In genomic region chr13:40739901-40740300, GRCm38 (mm10) we compare ENCODE assay signal across 33 mouse cellular contexts. TPM values are rescaled to one million over a fixed set of nuclear protein-coding genes. Genes with fewer than 3 reads are reported as not detected.
DNase-seq lines count a peak whose midpoint lies in the region; ATAC-seq lines count a peak whose summit lies in the region.
"Had no signal": no experiment of that assay in that cellular context is flagged by ENCODE, and none has a peak within 500 bp of the region (broad histone marks: within the 10 kb centered on the region; RNA-seq: fewer than 3 reads in every experiment).

No protein-coding gene starts in this region.

- no peak overlapping the region for H3K4me2 ChIP-seq in midbrain, embryonic 11.5 days
- no peak overlapping the region for H3K4me2 ChIP-seq in midbrain, embryonic 14.5 days (ENCODE audit: low read length)
- H3K4me2 ChIP-seq in embryonic facial prominence, embryonic 15.5 days (replicated peaks), result 0 out of 2 replicates have a peak overlapping the region, but pooled peaks have one; percentile 6
- H3K4me2 ChIP-seq in limb, embryonic 15.5 days, result no peak overlapping the region
- H3K4me2 ChIP-seq: forebrain, embryonic 12.5 days; hindbrain, embryonic 13.5 days; liver, embryonic 11.5 days; neural tube, embryonic 12.5 days had no signal

- H3K4me3 ChIP-seq in midbrain, embryonic 11.5 days (ENCODE audit: low read depth, low read length), result no peak overlapping the region
- no peak overlapping the region for H3K4me3 ChIP-seq in midbrain, embryonic 14.5 days (replicated peaks; ENCODE audit: low read depth, low read length)
- H3K4me3 ChIP-seq in embryonic facial prominence, embryonic 15.5 days (replicated peaks), result peak overlapping the region; percentile 8; the same call in 1 of the 2 replicates
- no peak overlapping the region for H3K4me3 ChIP-seq in limb, embryonic 15.5 days
- H3K4me3 ChIP-seq: erythroblast, embryonic 14.5 days; forebrain, embryonic 12.5 days; heart, adult 2 months; hindbrain, embryonic 13.5 days; kidney, embryonic 15.5 days; layer of hippocampus, adult 2 months; megakaryocyte, embryonic 14.5 days; neural tube, embryonic 12.5 days had no signal

- ATAC-seq in midbrain, embryonic 11.5 days (ENCODE audit: low FRiP score), result 0 out of 2 replicates have a peak, but pooled peaks have one; percentile 12
- no peak for ATAC-seq in midbrain, embryonic 14.5 days (ENCODE audit: low FRiP score, low TSS enrichment)
- ATAC-seq in embryonic facial prominence, embryonic 15.5 days (ENCODE audit: insufficient number of reproducible peaks, low FRiP score, low TSS enrichment, low read depth), result no peak
- no peak for ATAC-seq in limb, embryonic 15.5 days (ENCODE audit: insufficient number of reproducible peaks, low FRiP score, low TSS enrichment, low read depth)
- ATAC-seq: inflammation-experienced regulatory T-cells, adult 6 months; midbrain, embryonic 16.5 days; Patski had no signal

- no peaks in the 10 kb centered on the region; the same call in 1 of the 2 replicates for H3K4me1 ChIP-seq in midbrain, embryonic 11.5 days (ENCODE audit: control insufficient read depth, insufficient read depth, low read length)
- 0 out of 2 replicates have a peak, but pooled peaks cover 3% of the 10 kb centered on the region for H3K4me1 ChIP-seq in midbrain, embryonic 14.5 days (ENCODE audit: control insufficient read depth, insufficient read depth, low read length)
- peaks cover 35% of the 10 kb centered on the region for H3K4me1 ChIP-seq in embryonic facial prominence, embryonic 15.5 days
- H3K4me1 ChIP-seq in limb, embryonic 15.5 days, result peaks cover 41% of the 10 kb centered on the region
- H3K4me1 ChIP-seq: forebrain, embryonic 12.5 days; megakaryocyte, embryonic 14.5 days had no signal

- no peaks in the 10 kb centered on the region for H3K36me3 ChIP-seq in midbrain, embryonic 11.5 days (ENCODE audit: control insufficient read depth, insufficient read depth, low read length)
- H3K36me3 ChIP-seq in midbrain, embryonic 14.5 days (ENCODE audit: control insufficient read depth, insufficient read depth, low read length), result no peaks in the 10 kb centered on the region
- H3K36me3 ChIP-seq in embryonic facial prominence, embryonic 15.5 days, result no peaks in the 10 kb centered on the region
- H3K36me3 ChIP-seq in limb, embryonic 15.5 days, result no peaks in the 10 kb centered on the region
- H3K36me3 ChIP-seq: embryonic facial prominence, embryonic 13.5 days; forebrain, embryonic 12.5 days; hindbrain, embryonic 13.5 days; kidney, embryonic 15.5 days; neural tube, embryonic 12.5 days had no signal

- peaks cover 99% of the 10 kb centered on the region for H3K27me3 ChIP-seq in midbrain, embryonic 11.5 days (ENCODE audit: control insufficient read depth, insufficient read depth, low read length)
- H3K27me3 ChIP-seq in midbrain, embryonic 14.5 days (ENCODE audit: control insufficient read depth, insufficient read depth, low read length), result peaks cover 98% of the 10 kb centered on the region
- H3K27me3 ChIP-seq in embryonic facial prominence, embryonic 15.5 days, result peaks cover 92% of the 10 kb centered on the region
- H3K27me3 ChIP-seq in limb, embryonic 15.5 days, result peaks cover 96% of the 10 kb centered on the region
- H3K27me3 ChIP-seq: Patski had no signal

- H3K27ac ChIP-seq in midbrain, embryonic 11.5 days (ENCODE audit: low read depth, low read length), result no peak overlapping the region
- no peak overlapping the region for H3K27ac ChIP-seq in midbrain, embryonic 14.5 days (replicated peaks; ENCODE audit: low read depth, low read length)
- peak overlapping the region; percentile 36; the same call in 1 of the 2 replicates for H3K27ac ChIP-seq in embryonic facial prominence, embryonic 15.5 days (replicated peaks)
- H3K27ac ChIP-seq in limb, embryonic 15.5 days, result 0 out of 2 replicates have a peak overlapping the region, but pooled peaks have one; percentile 38
- H3K27ac ChIP-seq: embryonic facial prominence, embryonic 13.5 days; forebrain, embryonic 12.5 days; heart, adult 2 months; hindbrain, embryonic 13.5 days; kidney, embryonic 15.5 days; layer of hippocampus, adult 2 months; neural tube, embryonic 12.5 days had no signal

- under 1% methylated on average over 10 of the region's 10 CpGs for WGBS in midbrain, embryonic 11.5 days
- 1% methylated on average over 10 of the region's 10 CpGs for WGBS in midbrain, embryonic 14.5 days
- 7% methylated on average over 10 of the region's 10 CpGs for WGBS in embryonic facial prominence, embryonic 15.5 days
- WGBS in limb, embryonic 15.5 days, result 3% methylated on average over 10 of the region's 10 CpGs

- no peaks in the 10 kb centered on the region for H3K9me3 ChIP-seq in midbrain, embryonic 11.5 days (ENCODE audit: control insufficient read depth, low read length)
- H3K9me3 ChIP-seq in midbrain, embryonic 14.5 days (ENCODE audit: control insufficient read depth, low read length), result no peaks in the 10 kb centered on the region
- H3K9me3 ChIP-seq in embryonic facial prominence, embryonic 15.5 days (replicated peaks), result no peaks in the 10 kb centered on the region
- no peaks in the 10 kb centered on the region for H3K9me3 ChIP-seq in limb, embryonic 15.5 days
- H3K9me3 ChIP-seq: embryonic facial prominence, embryonic 13.5 days; forebrain, embryonic 12.5 days; hindbrain, embryonic 13.5 days; kidney, embryonic 15.5 days; neural tube, embryonic 12.5 days had no signal

- peak; percentile 45 for DNase-seq in heart, adult 11 months
- DNase-seq in heart, adult 8-10 months (ENCODE audit: low spot score), result no peak
- DNase-seq in midbrain, embryonic 11.5 days (ENCODE audit: low spot score, missing footprints), result peak; percentile 93
- DNase-seq in midbrain, embryonic 14.5 days, result no peak
- no peak for DNase-seq in kidney, postnatal 10 days
- no peak for DNase-seq in lung, postnatal 4 days
- DNase-seq: adrenal gland, postnatal 25 days; cerebellum, adult 11-12 months; cerebellum, adult 9-11 months; gastrocnemius, postnatal 14 days; heart, adult 2 months; heart, postnatal 14 days; kidney, adult 18-20 months; kidney, postnatal 36 days; left cerebral cortex, postnatal 4 days; lung, postnatal 36 days; thymus, postnatal 4 days had no signal

- H3K9ac ChIP-seq in midbrain, embryonic 11.5 days (ENCODE audit: low read length), result no peak overlapping the region
- no peak overlapping the region for H3K9ac ChIP-seq in midbrain, embryonic 14.5 days (replicated peaks; ENCODE audit: low read length)
- H3K9ac ChIP-seq in embryonic facial prominence, embryonic 15.5 days, result no peak overlapping the region
- no peak overlapping the region for H3K9ac ChIP-seq in limb, embryonic 15.5 days
- H3K9ac ChIP-seq: embryonic facial prominence, embryonic 13.5 days; forebrain, embryonic 12.5 days; hindbrain, embryonic 13.5 days; kidney, embryonic 15.5 days; neural tube, embryonic 12.5 days had no signal

RNA-seq across cellular contexts. Expression of gene Tfap2a, which starts 1.7 kb away (rescaled TPM):
- total RNA-seq in heart, adult 8-10 months (2022), result under 1 TPM in 3 of 4 experiments, not detected in 1; 0.09 to 0.19 (median 0.16) TPM
- polyA plus RNA-seq in midbrain, embryonic 11.5 days (2014; fragmentation: Nextera tagmentation; extraction: Ambion mirVana), result 3.0 and 4.7 TPM in 2 replicates
- polyA plus RNA-seq in midbrain, embryonic 14.5 days (2014; fragmentation: Nextera tagmentation; extraction: Ambion mirVana), result 11.6 and 11.8 TPM in 2 replicates
- 13.4 and 15.4 TPM in 2 replicates for polyA plus RNA-seq in embryonic facial prominence, embryonic 15.5 days (2015; fragmentation: Nextera tagmentation; extraction: Ambion mirVana)
- polyA plus RNA-seq in limb, embryonic 15.5 days (2015; fragmentation: Nextera tagmentation; extraction: Ambion mirVana), result 12.8 and 14.8 TPM in 2 replicates
- total RNA-seq: gastrocnemius, postnatal 14 days; MEL had no signal
- polyA plus RNA-seq: erythroblast, embryonic 14.5 days; inflammation-experienced regulatory T-cells, adult 6 months; liver, embryonic 16.5 days had no signal

Comparison
In these comparisons a context has a peak if more than half of its experiments do, and no peak if none do; other contexts are left out.
1. DNase-seq: peak in heart, adult 11 months (single experiment) and midbrain, embryonic 11.5 days (single experiment); none in heart, adult 8-10 months (single experiment), midbrain, embryonic 14.5 days (single experiment), kidney, postnatal 10 days (single experiment) and lung, postnatal 4 days (0 of 2).
2. H3K27ac ChIP-seq: peak in embryonic facial prominence, embryonic 15.5 days (single experiment) and limb, embryonic 15.5 days (single experiment); none in midbrain, embryonic 11.5 days (single experiment) and midbrain, embryonic 14.5 days (single experiment).